Comparison of ENCODE assay signal across 14 mouse cellular contexts in genomic region chr13:50965678-50966077, GRCm38 (mm10).
"Had no signal": no experiment of that assay in that cellular context is flagged by ENCODE, and none has a peak within 500 bp of the region (broad histone marks: within the 10 kb centered on the region; RNA-seq: fewer than 3 reads in every experiment).

No protein-coding gene starts in this region.

- H3K27me3 ChIP-seq: kidney, embryonic 15.5 days; limb, embryonic 15.5 days; liver, embryonic 15.5 days; megakaryocyte, embryonic 14.5 days; midbrain, embryonic 15.5 days; neural tube, embryonic 12.5 days had no signal

- DNase-seq: kidney, postnatal 14 days; lung, embryonic 14.5 days; lung, postnatal 10 days; lung, postnatal 4 days; thymus, adult 2 months; thymus, postnatal 25 days had no signal

- ATAC-seq: midbrain, embryonic 15.5 days had no signal

- H3K9me3 ChIP-seq: kidney, embryonic 15.5 days; limb, embryonic 15.5 days; liver, embryonic 15.5 days; midbrain, embryonic 15.5 days; neural tube, embryonic 12.5 days had no signal

- H3K4me1 ChIP-seq: kidney, embryonic 15.5 days; limb, embryonic 15.5 days; liver, embryonic 15.5 days; megakaryocyte, embryonic 14.5 days; midbrain, embryonic 15.5 days; neural tube, embryonic 12.5 days had no signal

- H3K27ac ChIP-seq: kidney, embryonic 15.5 days; limb, embryonic 15.5 days; liver, embryonic 15.5 days; midbrain, embryonic 15.5 days; neural tube, embryonic 12.5 days; stomach, postnatal 0 days had no signal

- H3K9ac ChIP-seq: kidney, embryonic 15.5 days; limb, embryonic 15.5 days; liver, embryonic 15.5 days; lung, embryonic 14.5 days; midbrain, embryonic 15.5 days; neural tube, embryonic 12.5 days had no signal

- H3K36me3 ChIP-seq: kidney, embryonic 15.5 days; limb, embryonic 15.5 days; liver, embryonic 15.5 days; midbrain, embryonic 15.5 days; neural tube, embryonic 12.5 days had no signal

- H3K4me3 ChIP-seq: kidney, embryonic 15.5 days; limb, embryonic 15.5 days; liver, embryonic 15.5 days; megakaryocyte, embryonic 14.5 days; midbrain, embryonic 15.5 days; neural tube, embryonic 12.5 days had no signal

- H3K4me2 ChIP-seq: kidney, embryonic 15.5 days; limb, embryonic 15.5 days; liver, embryonic 15.5 days; lung, embryonic 14.5 days; midbrain, embryonic 11.5 days; midbrain, embryonic 15.5 days; neural tube, embryonic 12.5 days had no signal
